Mouse (Mus musculus) neural tube, embryonic 15.5 days (tissue): Measurements from ENCODE around the gene Dgkd. TPM values are rescaled to one million over a fixed set of nuclear protein-coding genes. Genes with fewer than 3 reads are reported as not detected.
A peak's percentile ranks its signal among the peaks of the same experiment; 100 is the strongest.

Experiments used
- ATAC-seq: fragments of 200-750 bp; cut with Nextera tagmentation; 2 replicates; pipeline ENCODE4 v1.8.0; 2017; ENCODE audit warnings: mild to moderate bottlenecking, moderate TSS enrichment, moderate library complexity; ENCODE audit not compliant: low FRiP score
- H3K27ac ChIP-seq: fragments of 300-500 bp; sonication (generic); replicated peaks from 2 replicates; pipeline ENCODE4 v1.5.1; 2015; ENCODE audit warnings: mild to moderate bottlenecking, inconsistent platforms
- H3K27me3 ChIP-seq: fragments of 300-500 bp; sonication (generic); replicated peaks from 2 replicates; pipeline ENCODE4 v1.6.1; 2015; ENCODE audit warnings: inconsistent platforms
- H3K36me3 ChIP-seq: fragments of 300-500 bp; sonication (generic); 2 replicates; pipeline ENCODE4 v1.6.1; 2015; ENCODE audit warnings: inconsistent platforms
- H3K4me1 ChIP-seq: fragments of 300-500 bp; sonication (generic); 2 replicates; pipeline ENCODE4 v1.6.1; 2015; ENCODE audit warnings: inconsistent platforms
- H3K4me2 ChIP-seq: fragments of 300-500 bp; sonication (generic); 2 replicates; pipeline ENCODE4 v1.6.1; 2015; ENCODE audit warnings: inconsistent platforms, mild to moderate bottlenecking, moderate library complexity
- H3K4me3 ChIP-seq: fragments of 300-500 bp; sonication (generic); replicated peaks from 2 replicates; pipeline ENCODE4 v1.5.1; 2015; ENCODE audit warnings: mild to moderate bottlenecking, inconsistent platforms
- H3K9ac ChIP-seq: fragments of 300-500 bp; sonication (generic); replicated peaks from 2 replicates; pipeline ENCODE4 v1.6.1; 2015; ENCODE audit warnings: mild to moderate bottlenecking, inconsistent platforms
- H3K9me3 ChIP-seq: fragments of 300-500 bp; sonication (generic); replicated peaks from 2 replicates; pipeline ENCODE4 v1.6.1; 2016; ENCODE audit warnings: inconsistent platforms
- WGBS: fragments of 180-500 bp; shearing (Covaris S2); methylation state at CpG from one replicate; pipeline ENCODE4 v1.1.7; 2015; ENCODE audit warnings: mixed read lengths; 5-methylcytosine and 5-hydroxymethylcytosine counted together
- polyA plus RNA-seq: library from polyadenylated mRNA; unstranded; fragments of >200 nt; fragmentation: Nextera tagmentation; extraction: Ambion mirVana; gene quantifications from 2 replicates; pipeline ENCODE4 v1.2.1, GENCODE M21; 2015

Dgkd gene
- polyA plus RNA-seq, 1 experiment from 2014 or later, result 45.4 TPM

DNA sequence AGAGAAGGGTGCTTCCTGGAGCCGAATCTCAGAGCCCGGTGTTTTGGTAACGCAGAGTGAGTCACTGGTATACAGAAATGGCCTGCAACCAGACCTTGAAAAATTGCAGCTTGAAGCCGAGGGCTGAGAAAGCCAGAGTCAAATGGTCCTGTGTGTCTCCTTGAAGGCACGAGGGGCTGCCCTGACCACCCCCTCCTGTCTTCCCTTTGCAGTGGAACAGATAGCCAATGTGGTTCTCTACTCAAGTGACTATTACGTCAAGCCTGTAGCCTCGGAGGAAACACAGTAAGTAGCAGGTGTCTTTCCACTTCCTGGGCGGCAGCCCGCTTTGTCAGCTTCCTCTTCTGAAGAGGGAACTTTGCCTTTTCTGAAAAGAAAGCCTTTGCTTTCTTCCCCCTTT is 24.9 kb upstream of the Dgkd start:
- no peak overlapping the region for H3K4me2 ChIP-seq
- H3K27ac ChIP-seq, result no peak overlapping the region
- H3K9me3 ChIP-seq, result no peaks in the 10 kb centered on the region
- H3K9ac ChIP-seq, result no peak overlapping the region
- H3K4me3 ChIP-seq, result no peak overlapping the region
- no peaks in the 10 kb centered on the region for H3K27me3 ChIP-seq
- ATAC-seq, result no peak
- no peaks in the 10 kb centered on the region for H3K4me1 ChIP-seq
- WGBS, result 82% methylated on average over 9 of the region's 9 CpGs
- H3K36me3 ChIP-seq, result no peaks in the 10 kb centered on the region

DNA sequence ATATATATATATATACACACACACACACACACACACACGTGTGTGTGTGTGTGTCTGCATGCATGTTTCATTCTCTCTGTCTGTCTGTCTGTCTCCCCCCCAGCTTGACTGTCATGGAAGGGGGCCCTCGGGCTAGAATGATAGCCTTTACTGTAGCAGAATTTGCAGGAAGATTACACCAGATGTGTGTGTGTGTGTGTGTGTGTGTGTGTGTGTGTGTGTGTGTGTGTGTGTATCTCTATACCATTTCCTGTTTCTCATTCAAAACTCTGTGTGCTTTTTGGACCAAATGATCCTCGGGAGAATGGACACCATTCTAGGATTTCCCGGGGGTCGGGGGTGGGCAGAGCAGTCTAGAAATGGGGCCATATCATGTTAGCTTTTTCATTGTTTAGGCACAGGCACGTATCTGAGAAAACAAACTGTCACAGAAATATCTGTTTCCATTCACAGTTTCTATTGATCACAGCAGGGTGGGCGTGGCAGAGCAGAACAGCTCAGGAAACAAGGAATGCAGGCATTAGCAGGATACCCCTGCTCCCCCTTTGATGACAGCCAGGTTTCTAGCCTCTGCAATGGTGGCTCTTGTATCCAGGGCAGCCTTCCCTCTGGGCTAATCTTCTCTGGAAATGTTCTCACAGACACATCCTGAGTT is 24.0 kb upstream of the Dgkd start:
- H3K27ac ChIP-seq, result no peak overlapping the region
- H3K9ac ChIP-seq, result no peak overlapping the region
- H3K36me3 ChIP-seq, result no peaks in the 10 kb centered on the region
- no peaks in the 10 kb centered on the region for H3K4me1 ChIP-seq
- no peaks in the 10 kb centered on the region for H3K27me3 ChIP-seq
- no peak for ATAC-seq
- H3K4me3 ChIP-seq, result no peak overlapping the region
- H3K9me3 ChIP-seq, result no peaks in the 10 kb centered on the region
- WGBS, result 58% methylated on average over 7 of the region's 7 CpGs
- no peak overlapping the region for H3K4me2 ChIP-seq

DNA sequence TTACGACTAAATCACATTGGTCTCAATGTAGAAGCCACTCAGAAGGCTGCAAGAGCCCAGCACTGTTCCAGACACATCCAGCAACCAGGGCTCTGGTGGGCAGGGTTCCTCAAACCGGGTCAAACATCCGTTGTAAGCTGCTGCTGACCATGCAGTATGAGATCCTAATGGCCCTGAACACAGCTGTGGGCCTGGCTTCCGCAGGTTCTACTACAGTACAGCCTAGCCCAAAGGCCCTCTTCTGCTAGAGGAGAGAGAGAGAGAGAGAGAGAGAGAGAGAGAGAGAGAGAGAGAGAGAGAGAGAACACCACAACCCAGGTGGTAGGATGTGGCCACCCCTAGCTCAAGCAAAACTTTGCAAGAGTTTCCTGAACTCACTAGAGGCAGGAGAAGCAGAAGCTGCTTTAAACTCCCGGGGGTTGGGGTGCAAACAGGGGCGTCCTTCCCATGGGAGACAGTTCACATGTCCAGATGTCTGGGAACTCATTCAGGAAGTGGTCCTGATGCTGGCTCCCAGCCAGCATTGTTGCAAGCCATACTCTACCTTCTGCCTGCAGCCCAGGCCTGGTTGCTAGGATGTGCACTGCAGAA is 23.4 kb upstream of the Dgkd start:
- H3K4me1 ChIP-seq, result no peaks in the 10 kb centered on the region
- no peak overlapping the region for H3K9ac ChIP-seq
- H3K4me2 ChIP-seq, result no peak overlapping the region
- 61% methylated on average over 6 of the region's 6 CpGs for WGBS
- ATAC-seq, result no peak
- no peaks in the 10 kb centered on the region for H3K9me3 ChIP-seq
- H3K4me3 ChIP-seq, result no peak overlapping the region
- H3K27ac ChIP-seq, result no peak overlapping the region
- H3K27me3 ChIP-seq, result no peaks in the 10 kb centered on the region
- no peaks in the 10 kb centered on the region for H3K36me3 ChIP-seq

DNA sequence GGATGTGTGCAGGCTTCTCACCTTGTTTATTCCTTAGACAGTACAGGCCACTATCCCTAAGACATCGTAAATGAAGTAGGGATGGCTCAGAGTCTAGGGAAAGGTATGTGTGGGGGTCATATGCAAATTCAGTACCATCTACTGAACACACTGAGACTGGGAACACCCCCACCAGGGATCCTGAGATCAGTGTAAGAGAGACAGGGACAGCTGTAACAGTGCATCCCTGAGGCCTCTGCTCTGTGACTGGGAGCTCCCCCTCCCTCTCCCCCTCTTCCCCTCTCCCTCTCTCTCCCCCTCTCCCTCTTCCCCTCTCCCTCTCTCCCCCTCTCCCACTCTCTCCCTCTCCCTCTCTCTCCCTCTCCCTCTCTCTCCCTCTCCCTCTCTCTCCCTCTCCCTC is 16.6 kb upstream of the Dgkd start:
- H3K4me2 ChIP-seq, result no peak overlapping the region
- 63% methylated on average over 1 of the region's 1 CpGs for WGBS
- no peak for ATAC-seq

DNA sequence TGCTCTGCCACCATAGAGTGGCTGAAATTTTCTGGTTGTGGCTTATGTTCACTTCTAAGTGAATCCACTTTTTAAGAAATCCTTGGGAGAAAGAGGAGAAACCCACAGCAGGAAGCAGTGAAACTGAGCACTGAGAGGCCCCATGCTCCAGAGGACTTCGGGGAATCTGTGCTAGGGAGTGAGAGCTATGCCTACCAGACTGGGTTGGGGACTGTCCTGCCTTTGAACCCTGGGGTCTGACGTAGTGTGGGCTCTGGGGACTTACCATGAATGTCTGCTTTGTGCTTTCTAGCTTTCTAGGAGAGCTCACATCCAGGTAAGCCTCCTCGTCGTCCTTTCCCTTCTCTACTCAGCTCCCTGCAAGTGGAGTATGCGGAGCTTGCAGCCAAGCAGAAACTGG is 16.1 kb upstream of the Dgkd start:
- H3K27ac ChIP-seq, result no peak overlapping the region
- no peak for ATAC-seq
- H3K4me3 ChIP-seq, result no peak overlapping the region
- no peaks in the 10 kb centered on the region for H3K4me1 ChIP-seq
- H3K9ac ChIP-seq, result no peak overlapping the region
- H3K4me2 ChIP-seq, result no peak overlapping the region
- no peaks in the 10 kb centered on the region for H3K27me3 ChIP-seq
- no peaks in the 10 kb centered on the region for H3K9me3 ChIP-seq
- WGBS, result 57% methylated on average over 5 of the region's 5 CpGs
- no peaks in the 10 kb centered on the region for H3K36me3 ChIP-seq

More for the DNA sequence above, 16.6 kb upstream of the Dgkd start:
- Histone ChIP-seq H3K9ac (no peak overlapping the region), H3K9me3 (no peaks in the 10 kb centered on the region), H3K36me3 (no peaks in the 10 kb centered on the region), H3K4me1 (no peaks in the 10 kb centered on the region), H3K27me3 (no peaks in the 10 kb centered on the region), H3K4me3 (no peak overlapping the region), H3K27ac (no peak overlapping the region)

DNA sequence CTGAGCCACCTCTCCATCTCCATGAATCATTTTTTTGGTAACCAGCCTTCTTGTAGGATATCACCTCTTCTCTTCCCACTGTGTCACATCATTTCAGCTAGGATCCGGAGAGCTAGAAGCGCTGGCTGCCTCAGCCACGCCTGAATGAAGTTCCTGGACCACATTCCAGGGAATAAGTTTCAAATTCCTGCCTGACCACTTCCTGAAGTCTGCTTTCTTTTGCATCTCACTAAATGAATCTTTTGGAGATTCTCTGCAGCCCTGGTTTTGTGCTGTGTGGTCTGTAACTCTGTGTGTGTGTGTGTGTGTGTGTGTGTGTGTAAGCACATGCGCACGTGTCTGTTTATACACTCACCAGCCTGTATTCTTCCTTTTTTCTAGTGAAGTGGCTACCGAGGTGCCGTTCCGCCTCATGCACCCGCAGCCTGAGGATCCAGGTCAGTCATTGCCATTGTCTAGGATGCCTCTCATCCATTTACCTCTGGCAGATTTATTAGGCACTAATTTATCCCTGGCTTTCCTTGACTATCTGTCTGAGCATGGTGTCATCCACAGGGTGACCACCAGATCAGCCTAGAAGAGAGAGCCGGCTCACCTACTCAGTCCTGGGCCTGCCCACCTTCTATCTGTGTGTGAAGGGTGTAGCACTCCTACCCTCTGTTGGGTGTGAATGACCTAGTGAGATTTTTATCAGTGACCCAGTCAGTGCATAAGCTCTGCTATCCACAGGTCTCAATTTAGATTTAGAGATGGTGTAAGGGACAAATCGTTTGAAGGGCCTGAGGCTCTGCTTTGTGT is 12.5 kb upstream of the Dgkd start:
- Histone ChIP-seq H3K4me3 (no peak overlapping the region), H3K9me3 (no peaks in the 10 kb centered on the region), H3K9ac (no peak overlapping the region), H3K27me3 (no peaks in the 10 kb centered on the region), H3K36me3 (no peaks in the 10 kb centered on the region), H3K27ac (no peak overlapping the region), H3K4me1 (no peaks in the 10 kb centered on the region), H3K4me2 (no peak overlapping the region)
- ATAC-seq, result no peak
- 57% methylated on average over 11 of the region's 11 CpGs for WGBS

DNA sequence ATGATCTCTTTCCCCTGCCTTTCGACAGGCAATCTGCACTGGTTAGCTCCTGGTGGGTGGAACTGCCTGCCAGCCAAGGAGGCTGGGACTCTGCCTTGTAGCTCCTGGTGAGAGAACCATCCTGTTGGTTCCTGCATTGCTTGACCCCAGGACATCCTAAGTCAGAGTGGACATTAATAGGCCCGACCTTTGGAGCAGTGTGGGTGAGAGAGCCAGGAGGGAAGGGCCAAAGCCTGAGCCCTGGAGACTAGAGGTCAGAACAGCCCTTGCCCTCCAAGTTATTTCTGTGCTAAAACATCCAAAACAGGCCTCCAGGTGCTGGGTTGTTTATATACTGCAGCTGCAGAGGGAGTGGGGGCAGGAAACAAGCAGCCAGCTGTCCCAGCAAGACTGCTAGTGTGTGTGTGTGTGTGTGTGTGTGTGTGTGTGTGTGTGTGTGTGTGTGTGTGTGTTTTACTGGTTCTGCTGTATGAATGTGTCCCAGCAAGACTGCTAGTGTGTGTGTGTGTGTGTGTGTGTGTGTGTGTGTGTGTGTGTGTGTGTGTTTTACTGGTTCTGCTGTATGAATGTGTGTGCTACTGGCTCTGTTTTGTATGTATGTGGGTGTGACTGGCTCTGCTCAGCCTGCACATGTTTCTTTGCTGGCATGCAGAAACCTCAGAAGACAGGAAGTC is 6.1 kb upstream of the Dgkd start:
- no peak overlapping the region; the same call in 1 of the 2 replicates for H3K27ac ChIP-seq
- no peak overlapping the region for H3K9ac ChIP-seq
- no peak for ATAC-seq
- no peak overlapping the region for H3K4me2 ChIP-seq
- H3K4me3 ChIP-seq, result no peak overlapping the region
- 38% methylated on average over 2 of the region's 2 CpGs for WGBS
- H3K4me1 ChIP-seq, result peaks cover 10% of the 10 kb centered on the region
- no peaks in the 10 kb centered on the region for H3K27me3 ChIP-seq
- no peaks in the 10 kb centered on the region for H3K9me3 ChIP-seq
- no peaks in the 10 kb centered on the region for H3K36me3 ChIP-seq

DNA sequence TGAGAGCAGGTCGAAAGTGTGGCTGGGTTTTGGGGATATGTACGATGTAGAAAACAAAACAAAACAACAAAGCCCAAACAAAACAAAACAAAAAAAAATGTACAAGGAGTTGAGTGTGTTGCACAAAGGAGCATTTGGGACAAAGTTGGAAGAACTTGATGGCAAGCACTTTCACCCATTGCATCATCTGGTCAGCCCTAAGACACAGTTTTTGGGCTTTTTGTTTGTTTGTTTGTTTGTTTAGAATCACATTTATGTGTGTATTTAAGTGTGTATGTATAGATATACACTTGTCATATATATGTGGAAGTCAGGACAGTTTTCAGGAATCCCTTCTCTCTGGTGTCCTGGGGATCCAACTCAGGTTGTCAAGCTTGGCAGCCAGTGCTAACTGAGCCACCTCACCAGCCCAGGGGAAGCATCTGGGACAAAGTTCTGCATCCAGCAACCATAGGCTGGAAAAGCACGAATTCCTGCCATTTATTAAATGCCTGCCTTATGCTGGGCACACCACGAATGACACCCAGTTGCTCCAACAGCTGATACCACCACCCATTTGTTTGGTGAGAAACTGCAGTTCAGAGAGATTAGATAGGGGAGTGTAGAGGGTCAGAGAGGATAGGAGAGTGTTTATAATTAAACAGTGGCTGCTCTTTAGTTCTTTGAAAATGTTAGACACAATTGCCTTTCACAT is 5.5 kb upstream of the Dgkd start:
- Histone ChIP-seq H3K27me3 (no peaks in the 10 kb centered on the region), H3K9ac (no peak overlapping the region), H3K27ac (0 out of 2 replicates have a peak overlapping the region, but pooled peaks have one; percentile 23), H3K4me3 (no peak overlapping the region), H3K4me2 (no peak overlapping the region), H3K9me3 (no peaks in the 10 kb centered on the region), H3K36me3 (no peaks in the 10 kb centered on the region), H3K4me1 (peaks cover 13% of the 10 kb centered on the region)
- no peak for ATAC-seq
- 69% methylated on average over 4 of the region's 4 CpGs for WGBS

DNA sequence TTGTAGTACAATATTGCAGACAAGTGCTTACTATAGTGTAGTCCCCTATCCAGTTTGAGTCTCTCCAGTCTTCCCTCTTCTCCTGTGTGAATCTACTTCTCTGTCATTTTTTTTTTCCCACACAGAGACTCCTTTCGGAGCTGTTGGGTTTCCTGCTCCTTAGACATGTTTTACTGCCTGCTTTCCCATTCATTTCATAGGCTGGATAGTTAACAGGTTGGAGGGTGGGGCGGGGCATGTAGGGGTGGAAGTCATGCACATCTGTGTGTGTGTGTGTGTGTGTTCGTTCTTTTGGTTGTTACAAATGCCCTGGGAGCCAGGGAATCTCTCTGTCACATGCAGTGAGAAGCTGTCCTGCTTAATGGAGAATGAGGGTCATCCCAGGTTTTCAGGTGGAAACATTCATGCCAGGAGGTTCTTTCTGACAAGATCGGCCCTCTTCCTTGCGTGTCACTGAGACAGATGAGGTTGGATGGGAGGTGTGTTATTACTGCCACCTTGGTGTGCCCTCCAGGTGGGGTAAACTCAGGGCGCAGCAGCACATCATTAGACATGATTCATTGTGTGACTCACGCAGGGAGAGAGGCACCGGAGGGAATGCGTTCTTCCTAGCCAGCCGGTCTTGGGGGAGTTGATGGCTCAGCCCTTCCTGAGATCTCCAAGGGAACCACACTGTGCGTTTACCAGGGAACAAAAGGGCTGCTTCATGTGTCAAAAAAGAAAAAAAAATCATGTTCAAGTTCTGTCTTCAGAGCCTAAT is 4.7 kb upstream of the Dgkd start:
- Histone ChIP-seq H3K27ac (no peak overlapping the region), H3K27me3 (no peaks in the 10 kb centered on the region), H3K4me2 (no peak overlapping the region), H3K4me3 (no peak overlapping the region), H3K9me3 (no peaks in the 10 kb centered on the region), H3K4me1 (peaks cover 17% of the 10 kb centered on the region), H3K9ac (no peak overlapping the region), H3K36me3 (no peaks in the 10 kb centered on the region)
- 42% methylated on average over 11 of the region's 11 CpGs for WGBS
- ATAC-seq, result no peak

DNA sequence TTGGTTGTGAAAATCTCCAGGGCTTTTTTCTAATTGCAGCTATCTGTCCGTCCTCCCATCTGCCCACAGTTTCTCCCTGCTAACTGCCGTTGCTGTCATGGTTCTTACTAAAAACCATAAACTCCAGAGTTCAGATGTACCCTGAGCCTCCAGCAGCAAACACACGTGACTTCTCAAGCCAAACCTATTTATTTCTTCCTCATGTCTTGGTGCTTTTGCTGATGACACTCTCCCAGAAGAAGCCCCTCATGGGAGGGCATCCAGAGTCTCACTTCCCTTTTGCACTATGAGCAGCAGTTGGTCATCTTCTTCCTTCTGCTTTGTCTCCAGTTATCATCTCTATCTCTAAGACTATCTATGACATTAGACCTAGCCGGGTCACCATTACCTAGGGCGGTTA is 3.8 kb upstream of the Dgkd start:
- 66% methylated on average over 5 of the region's 5 CpGs for WGBS
- Histone ChIP-seq H3K27ac (no peak overlapping the region), H3K36me3 (no peaks in the 10 kb centered on the region), H3K4me3 (no peak overlapping the region), H3K4me2 (no peak overlapping the region), H3K4me1 (peaks cover 21% of the 10 kb centered on the region), H3K9ac (no peak overlapping the region), H3K9me3 (no peaks in the 10 kb centered on the region), H3K27me3 (no peaks in the 10 kb centered on the region)
- no peak for ATAC-seq

DNA sequence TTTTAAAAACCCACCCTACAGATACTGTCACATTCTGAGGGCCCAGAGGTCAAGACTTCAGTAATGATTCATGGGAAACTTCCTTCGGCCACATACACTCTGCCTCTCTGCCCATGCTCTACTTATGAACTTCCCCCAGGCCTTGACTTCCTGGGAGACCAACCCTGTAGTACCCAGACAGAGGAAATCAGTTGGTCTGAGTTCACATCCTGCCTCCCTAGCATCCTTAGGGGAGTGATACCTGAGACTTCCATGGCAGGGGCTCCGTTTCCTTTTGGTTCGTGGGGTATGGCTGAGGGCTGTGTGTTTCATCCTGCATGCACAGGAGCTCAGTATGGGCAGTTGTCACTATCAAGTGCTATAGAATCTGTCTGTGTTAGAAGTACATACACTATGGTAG is 1.7 kb upstream of the Dgkd start:
- no peak overlapping the region for H3K4me2 ChIP-seq
- ATAC-seq, result no peak
- no peaks in the 10 kb centered on the region for H3K9me3 ChIP-seq
- H3K27me3 ChIP-seq, result no peaks in the 10 kb centered on the region
- H3K9ac ChIP-seq, result no peak overlapping the region
- H3K4me1 ChIP-seq, result peaks cover 33% of the 10 kb centered on the region
- no peak overlapping the region for H3K27ac ChIP-seq
- 92% methylated on average over 3 of the region's 3 CpGs for WGBS
- no peak overlapping the region for H3K4me3 ChIP-seq
- no peaks in the 10 kb centered on the region for H3K36me3 ChIP-seq
